Mouse (Mus musculus): Measurements from ENCODE around the gene Agbl1.

DNA sequence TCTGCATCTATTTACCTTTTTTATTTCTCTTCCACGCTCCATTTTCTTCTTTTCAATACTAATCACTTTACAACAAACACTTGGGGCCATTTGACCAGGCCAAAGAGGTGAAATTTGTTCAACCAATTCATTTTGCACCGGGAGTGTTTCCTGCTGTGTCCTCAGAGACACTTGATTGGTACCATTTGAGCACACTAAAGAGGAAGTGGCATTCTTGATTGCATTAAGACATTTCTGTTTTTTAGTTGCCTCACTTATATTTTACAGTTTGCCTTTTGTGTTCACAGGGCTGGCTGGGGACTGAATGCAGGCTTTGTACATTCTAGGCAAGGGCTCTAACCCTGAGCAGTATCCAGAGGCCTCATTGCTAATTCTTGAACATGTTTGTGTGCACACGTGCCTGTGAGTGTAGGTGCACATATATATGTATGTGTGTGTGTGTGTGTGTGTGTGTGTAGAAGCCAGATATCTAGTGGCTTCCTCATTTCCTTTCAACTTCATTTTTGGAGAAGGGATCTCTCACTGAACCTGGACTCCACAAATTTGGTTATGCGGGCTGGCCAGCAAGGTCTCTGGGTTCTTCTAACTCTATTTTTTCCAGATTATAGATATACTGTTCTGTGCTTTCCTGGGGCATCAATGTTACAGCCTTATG, 182.4 kb downstream of the Agbl1 start:
- no peak for TF ChIP-seq CTCF (IDR thresholded peaks at IDR 0.05)
- no peak for TF ChIP-seq POLR2A (IDR thresholded peaks at IDR 0.05; ENCODE audit: insufficient read depth, low read depth, low read length)
